Mouse (Mus musculus) CD8-positive naive resting alpha-beta T cell, adult 57 days (primary cell): ENCODE results near the gene Nmt1. TPM values are rescaled to one million over a fixed set of nuclear protein-coding genes. Genes with fewer than 3 reads are reported as not detected.

Experiments
- total RNA-seq: library from RNA; stranded (reverse); gene quantifications from one replicate; pipeline ENCODE4 v1.2.4, GENCODE M21; 2023

The Nmt1 gene
- total RNA-seq = 63.5 TPM

GRCm38 (mm10) chr11:103028176-103028891 is at the start of gene Nmt1, which contains the start of gene Dcakd:
Nmt1 (plus strand) TSS chr11:103028190.
Dcakd (minus strand) TSS chr11:103028333.

GRCm38 (mm10) chr11:103101481-103101865 is 73.5 kb downstream of the Nmt1 start, which contains the start of the genes Plcd3 and Acbd4:
Plcd3 (minus strand) TSS chr11:103101658.
Acbd4 (plus strand) TSS chr11:103101682.

GRCm38 (mm10) chr11:103116008-103116818 is 88.2 kb downstream of the Nmt1 start, which contains the start of gene Hexim1:
Hexim1 (plus strand) TSS chr11:103116231.

Other genes starting within 250 kb of the Nmt1 start
- gene Gjc1, start 208.5 kb upstream of the Nmt1 start, total RNA-seq = not detected
- gene Higd1b, start 192.3 kb upstream of the Nmt1 start, total RNA-seq = not detected
- gene Eftud2, start 147.2 kb upstream of the Nmt1 start, total RNA-seq = 149 TPM
- gene Ccdc103, start 147.0 kb upstream of the Nmt1 start, total RNA-seq = not detected
- not detected for gene Fam187a, start 143.0 kb upstream of the Nmt1 start, total RNA-seq
- not detected for gene Gfap, start 127.3 kb upstream of the Nmt1 start, total RNA-seq
- gene Kif18b, start 103.1 kb upstream of the Nmt1 start, total RNA-seq = 0.24 TPM
- gene C1ql1, start 81.5 kb upstream of the Nmt1 start, total RNA-seq = not detected
- 15.8 TPM for gene Dcakd, start 143 bp downstream of the Nmt1 start, total RNA-seq
- not detected for gene Plcd3, start 73.5 kb downstream of the Nmt1 start, total RNA-seq
- 41.5 TPM for gene Acbd4, start 73.5 kb downstream of the Nmt1 start, total RNA-seq
- 129 TPM for gene Hexim1, start 88.0 kb downstream of the Nmt1 start, total RNA-seq
- gene Hexim2, start 104.2 kb downstream of the Nmt1 start, total RNA-seq = 1.7 TPM
- gene Fmnl1, start 142.9 kb downstream of the Nmt1 start, total RNA-seq = 392 TPM
- not detected for gene 1700023F06Rik, start 180.4 kb downstream of the Nmt1 start, total RNA-seq
- not detected for gene Spata32, start 190.2 kb downstream of the Nmt1 start, total RNA-seq
- gene Map3k14, start 239.3 kb downstream of the Nmt1 start, total RNA-seq = 69.7 TPM